Mouse (Mus musculus): Measurements from ENCODE around the gene Ptar1. TPM values are rescaled to one million over a fixed set of nuclear protein-coding genes. Genes with fewer than 3 reads are reported as not detected.

The Ptar1 gene
- polyA plus RNA-seq, 1 experiment from 2014 or later, result 7.0 TPM

- Histone ChIP-seq H3K4me1 (peaks cover 5% of the 10 kb centered on the region; the same call in 1 of the 2 replicates), H3K9ac (peak within 1 kb of the TSS; percentile 62), H3K4me2 (replicated peaks) (peak within 1 kb of the TSS; percentile 87), H3K36me3 (no peaks in the 10 kb centered on the region), H3K27me3 (peaks cover 23% of the 10 kb centered on the region), H3K27ac (peak within 1 kb of the TSS; percentile 65; the same call in 1 of the 2 replicates), H3K9me3 (no peaks in the 10 kb centered on the region), H3K4me3 (peak within 1 kb of the TSS; percentile 61)
- WGBS, result under 1% methylated on average over 90 of the region's 98 CpGs
- ATAC-seq (ENCODE audit: insufficient number of reproducible peaks, insufficient read depth, low FRiP score, low TSS enrichment), result peak; percentile 74
Measured at GRCm38 (mm10) chr19:23758554-23759321, 71.5 kb downstream of the Ptar1 start, which contains the start of gene Apba1. Apba1 (plus strand) TSS chr19:23758887.

DNA sequence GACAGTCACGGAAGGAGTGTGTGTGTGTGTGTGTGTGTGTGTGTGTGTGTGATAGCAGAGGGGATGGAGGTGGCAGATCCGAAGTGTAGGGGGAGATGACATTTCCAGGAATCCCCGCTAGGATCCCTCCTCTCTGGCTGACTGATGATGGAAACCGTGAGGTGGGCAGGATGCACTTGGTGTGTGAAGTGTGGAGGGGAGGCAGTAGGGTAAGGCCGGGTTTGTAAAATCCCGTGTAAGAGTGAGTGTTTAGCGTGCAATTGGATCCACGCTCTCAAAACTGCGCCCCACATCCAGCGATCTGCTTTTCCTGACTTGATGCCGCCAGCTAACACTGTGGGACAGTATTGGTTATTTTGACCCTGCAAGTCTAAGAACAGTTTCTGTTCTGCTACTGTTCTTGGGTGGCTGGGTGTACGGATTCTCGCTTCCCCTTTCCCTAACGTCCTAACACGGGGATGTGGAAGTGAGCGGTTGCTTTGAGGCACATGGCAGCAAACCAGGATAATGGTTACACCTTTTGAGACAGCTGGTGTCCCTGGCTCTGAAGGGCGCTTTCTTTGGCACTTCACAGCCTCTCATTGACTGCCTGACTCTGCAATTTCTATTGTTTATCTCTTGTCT lies 72.2 kb downstream of the Ptar1 start:
- peak overlapping the region; percentile 61 for H3K4me3 ChIP-seq
- H3K4me2 ChIP-seq (replicated peaks), result peak overlapping the region; percentile 87
- H3K9ac ChIP-seq, result peak overlapping the region; percentile 62
- no peaks in the 10 kb centered on the region for H3K9me3 ChIP-seq
- WGBS, result 2% methylated on average over 17 of the region's 17 CpGs
- ATAC-seq (ENCODE audit: insufficient number of reproducible peaks, insufficient read depth, low FRiP score, low TSS enrichment), result no peak
- H3K4me1 ChIP-seq, result peaks cover 5% of the 10 kb centered on the region; the same call in 1 of the 2 replicates
- peaks cover 23% of the 10 kb centered on the region for H3K27me3 ChIP-seq
- no peaks in the 10 kb centered on the region for H3K36me3 ChIP-seq
- H3K27ac ChIP-seq, result no peak overlapping the region

DNA sequence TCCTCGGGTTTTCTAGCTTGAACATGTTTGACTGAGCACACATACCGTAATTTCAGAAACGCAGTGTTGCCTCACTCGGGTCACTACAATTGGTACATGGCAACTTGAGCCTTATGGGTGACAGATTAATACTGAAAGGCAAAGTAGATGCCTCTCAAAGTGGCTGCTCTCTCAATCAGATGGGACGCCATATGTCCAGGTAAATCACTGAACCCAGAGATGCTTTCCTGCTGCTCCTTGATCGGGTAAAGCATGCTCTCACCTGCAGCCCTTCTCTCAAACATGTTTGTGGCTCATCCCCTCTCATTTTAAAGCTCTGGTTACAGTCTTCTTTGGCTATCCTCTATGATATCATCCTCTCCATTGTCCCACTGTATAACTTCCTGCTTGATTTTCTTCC lies 76.1 kb downstream of the Ptar1 start:
- no peak for ATAC-seq (ENCODE audit: insufficient number of reproducible peaks, insufficient read depth, low FRiP score, low TSS enrichment)
- no peak overlapping the region for H3K9ac ChIP-seq
- no peaks in the 10 kb centered on the region for H3K36me3 ChIP-seq
- 84% methylated on average over 6 of the region's 6 CpGs for WGBS
- H3K4me1 ChIP-seq, result peaks cover 5% of the 10 kb centered on the region; the same call in 1 of the 2 replicates
- no peak overlapping the region for H3K4me2 ChIP-seq (replicated peaks)
- H3K9me3 ChIP-seq, result no peaks in the 10 kb centered on the region
- H3K4me3 ChIP-seq, result no peak overlapping the region
- peaks cover 23% of the 10 kb centered on the region for H3K27me3 ChIP-seq
- H3K27ac ChIP-seq, result no peak overlapping the region

DNA sequence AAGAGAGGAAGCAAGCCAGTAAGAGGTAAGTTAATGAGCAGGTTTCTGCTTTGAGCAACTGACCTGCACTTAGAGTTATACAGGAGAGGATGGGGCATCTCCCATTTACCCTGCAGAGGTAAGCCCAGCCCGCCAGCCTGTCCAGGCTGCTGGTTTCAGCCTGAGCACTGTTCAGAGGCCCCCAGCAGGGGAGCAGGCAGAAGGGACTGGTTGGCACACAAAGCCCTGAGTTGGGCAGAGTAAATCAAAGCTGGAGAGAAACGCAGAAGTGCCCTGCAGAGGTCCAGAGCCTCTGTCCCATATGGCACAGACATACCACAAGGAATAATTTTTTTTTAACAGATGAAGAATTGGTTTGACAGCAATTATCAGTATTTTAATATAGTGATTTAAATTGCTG lies 76.8 kb downstream of the Ptar1 start:
- Histone ChIP-seq H3K4me1 (peaks cover 5% of the 10 kb centered on the region; the same call in 1 of the 2 replicates), H3K27ac (no peak overlapping the region), H3K9me3 (no peaks in the 10 kb centered on the region), H3K27me3 (peaks cover 20% of the 10 kb centered on the region), H3K9ac (no peak overlapping the region), H3K36me3 (no peaks in the 10 kb centered on the region), H3K4me2 (replicated peaks) (no peak overlapping the region), H3K4me3 (no peak overlapping the region)
- ATAC-seq (ENCODE audit: insufficient number of reproducible peaks, insufficient read depth, low FRiP score, low TSS enrichment), result no peak
- 60% methylated on average over 2 of the region's 2 CpGs for WGBS

DNA sequence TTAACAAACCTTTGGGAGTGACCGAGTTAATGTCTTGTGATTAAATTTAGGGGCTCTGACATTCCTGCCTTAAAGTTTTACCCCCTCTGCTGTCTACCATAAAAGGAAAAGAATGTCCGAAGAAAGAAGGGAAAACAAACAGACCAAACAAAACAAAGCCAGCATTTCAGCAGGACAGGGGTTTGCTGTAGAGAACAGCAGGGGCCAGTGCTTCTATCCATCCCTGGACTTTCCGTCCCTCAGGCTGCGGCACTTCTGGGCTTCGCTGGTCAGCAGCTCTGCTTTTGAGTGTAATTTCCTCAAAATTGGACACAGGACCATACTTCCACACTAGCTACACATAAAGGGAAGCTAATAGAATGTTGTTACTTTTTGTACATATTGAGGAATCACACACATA lies 81.6 kb downstream of the Ptar1 start:
- H3K9ac ChIP-seq, result no peak overlapping the region
- 47% methylated on average over 5 of the region's 5 CpGs for WGBS
- no peak for ATAC-seq (ENCODE audit: insufficient number of reproducible peaks, insufficient read depth, low FRiP score, low TSS enrichment)
- H3K27me3 ChIP-seq, result no peaks in the 10 kb centered on the region
- H3K27ac ChIP-seq, result no peak overlapping the region
- no peak overlapping the region for H3K4me2 ChIP-seq (replicated peaks)
- no peaks in the 10 kb centered on the region for H3K9me3 ChIP-seq
- no peaks in the 10 kb centered on the region for H3K36me3 ChIP-seq
- H3K4me3 ChIP-seq, result no peak overlapping the region
- no peaks in the 10 kb centered on the region for H3K4me1 ChIP-seq

DNA sequence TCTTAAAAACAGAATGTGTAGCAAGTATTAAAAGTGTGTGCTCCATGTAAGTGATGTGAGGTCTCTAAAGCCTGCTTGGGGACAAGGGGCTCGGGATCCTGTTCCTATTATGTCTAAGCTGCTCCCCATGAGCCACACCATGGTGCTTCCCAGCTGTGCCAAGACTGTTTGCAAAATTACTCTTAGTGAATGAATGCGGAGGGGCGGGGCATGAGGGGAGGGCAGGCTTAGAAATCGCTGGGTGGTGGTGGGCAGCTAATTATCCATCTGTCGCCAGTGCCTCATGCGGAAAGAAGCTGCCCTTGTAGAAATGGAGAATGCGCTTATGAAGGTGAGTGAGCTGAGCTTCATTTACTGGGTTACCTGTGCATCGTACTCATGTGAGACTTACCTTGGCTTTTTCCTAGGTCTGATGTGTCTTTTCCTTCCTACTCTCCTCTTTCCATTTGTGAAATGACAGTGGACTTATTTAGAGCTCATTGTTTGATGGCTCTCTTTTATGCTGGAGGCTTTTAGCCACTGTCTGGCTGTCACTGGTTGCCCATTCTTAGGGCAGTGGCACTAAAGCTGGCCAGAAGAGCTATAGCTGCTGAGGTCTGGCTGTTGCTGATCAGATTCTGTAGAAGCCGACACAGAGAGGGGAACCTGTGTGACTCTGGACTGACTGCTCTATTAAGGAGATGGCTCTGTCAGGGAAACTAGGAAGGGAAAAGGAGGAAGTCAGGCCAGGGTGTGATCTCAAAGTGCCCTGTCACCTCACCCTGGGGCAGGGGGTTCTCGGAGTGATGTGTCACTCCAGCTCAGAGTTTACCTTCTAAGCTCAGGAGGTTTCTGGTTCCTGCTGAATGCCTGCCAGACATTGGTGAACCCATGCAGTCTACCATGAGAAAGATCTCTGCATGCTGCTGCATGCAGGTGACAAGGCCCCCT lies 83.5 kb downstream of the Ptar1 start:
- H3K4me2 ChIP-seq (replicated peaks), result no peak overlapping the region
- H3K9me3 ChIP-seq, result no peaks in the 10 kb centered on the region
- H3K4me3 ChIP-seq, result no peak overlapping the region
- H3K27me3 ChIP-seq, result no peaks in the 10 kb centered on the region
- 59% methylated on average over 10 of the region's 10 CpGs for WGBS
- H3K27ac ChIP-seq, result no peak overlapping the region
- H3K4me1 ChIP-seq, result no peaks in the 10 kb centered on the region
- no peak overlapping the region for H3K9ac ChIP-seq
- no peaks in the 10 kb centered on the region for H3K36me3 ChIP-seq
- ATAC-seq (ENCODE audit: insufficient number of reproducible peaks, insufficient read depth, low FRiP score, low TSS enrichment), result no peak

- H3K27me3 ChIP-seq, result no peaks in the 10 kb centered on the region
- no peaks in the 10 kb centered on the region for H3K4me1 ChIP-seq
- no peaks in the 10 kb centered on the region for H3K36me3 ChIP-seq
- 71% methylated on average over 7 of the region's 7 CpGs for WGBS
- no peak overlapping the region for H3K4me3 ChIP-seq
- no peak overlapping the region for H3K27ac ChIP-seq
- 0 out of 2 replicates have a peak, but pooled peaks have one; percentile 35 for ATAC-seq (ENCODE audit: insufficient number of reproducible peaks, insufficient read depth, low FRiP score, low TSS enrichment)
- H3K4me2 ChIP-seq (replicated peaks), result no peak overlapping the region
- no peak overlapping the region for H3K9ac ChIP-seq
- H3K9me3 ChIP-seq, result no peaks in the 10 kb centered on the region
Measured at GRCm38 (mm10) chr19:23771971-23772370, 84.7 kb downstream of the Ptar1 start.

GRCm38 (mm10) chr19:23775356-23775755 lies 88.1 kb downstream of the Ptar1 start:
- Histone ChIP-seq H3K4me1 (no peaks in the 10 kb centered on the region), H3K27me3 (no peaks in the 10 kb centered on the region), H3K4me3 (no peak overlapping the region), H3K9me3 (no peaks in the 10 kb centered on the region), H3K4me2 (replicated peaks) (no peak overlapping the region), H3K36me3 (no peaks in the 10 kb centered on the region), H3K27ac (no peak overlapping the region), H3K9ac (no peak overlapping the region)
- ATAC-seq (ENCODE audit: insufficient number of reproducible peaks, insufficient read depth, low FRiP score, low TSS enrichment), result no peak
- 83% methylated on average over 6 of the region's 6 CpGs for WGBS

- no peak for ATAC-seq (ENCODE audit: insufficient number of reproducible peaks, insufficient read depth, low FRiP score, low TSS enrichment)
Measured at GRCm38 (mm10) chr19:23779130-23779529, 91.9 kb downstream of the Ptar1 start.

GRCm38 (mm10) chr19:23780105-23780504 lies 92.9 kb downstream of the Ptar1 start:
- Histone ChIP-seq H3K9ac (no peak overlapping the region), H3K27ac (no peak overlapping the region), H3K27me3 (no peaks in the 10 kb centered on the region), H3K36me3 (no peaks in the 10 kb centered on the region), H3K4me1 (peaks cover 5% of the 10 kb centered on the region; the same call in 1 of the 2 replicates), H3K9me3 (no peaks in the 10 kb centered on the region), H3K4me2 (replicated peaks) (no peak overlapping the region), H3K4me3 (no peak overlapping the region)
- no peak for ATAC-seq (ENCODE audit: insufficient number of reproducible peaks, insufficient read depth, low FRiP score, low TSS enrichment)
- 83% methylated on average over 4 of the region's 4 CpGs for WGBS

More at GRCm38 (mm10) chr19:23779130-23779529, 91.9 kb downstream of the Ptar1 start:
- Histone ChIP-seq H3K9me3 (no peaks in the 10 kb centered on the region), H3K4me3 (no peak overlapping the region), H3K9ac (no peak overlapping the region), H3K27me3 (no peaks in the 10 kb centered on the region), H3K36me3 (no peaks in the 10 kb centered on the region), H3K27ac (no peak overlapping the region), H3K4me2 (replicated peaks) (no peak overlapping the region), H3K4me1 (peaks cover 5% of the 10 kb centered on the region; the same call in 1 of the 2 replicates)

Data from embryonic facial prominence, embryonic 12.5 days (tissue).